Mouse (Mus musculus) liver, adult 2 months (tissue): Measurements from ENCODE around the gene Nrarp. TPM values are rescaled to one million over a fixed set of nuclear protein-coding genes. Genes with fewer than 3 reads are reported as not detected.

Source experiments
- DNase-seq: peaks from one replicate; pipeline ENCODE4 v3.0.0-alpha.2; 2011; ENCODE audit warnings: low read depth, low spot score; ENCODE audit errors: extremely low read depth
- H3K27ac ChIP-seq: fragments of 200-500 bp; replicated peaks from 2 replicates; pipeline ENCODE4 v1.5.1; 2012; ENCODE audit warnings: low read depth, mild to moderate bottlenecking, control low read depth, inconsistent platforms, low read length; ENCODE audit not compliant: insufficient read depth
- H3K27me3 ChIP-seq: fragments of 200-500 bp; 2 replicates; pipeline ENCODE4 v1.6.1; 2012; ENCODE audit warnings: mild to moderate bottlenecking, moderate library complexity, low read length, inconsistent platforms; ENCODE audit not compliant: control insufficient read depth, insufficient read depth
- H3K36me3 ChIP-seq: fragments of 200-500 bp; 2 replicates; pipeline ENCODE4 v1.6.1; 2012; ENCODE audit warnings: low read length, inconsistent platforms; ENCODE audit not compliant: control insufficient read depth, insufficient read depth
- H3K4me1 ChIP-seq: fragments of 200-500 bp; 2 replicates; pipeline ENCODE4 v1.6.1; 2011; ENCODE audit warnings: low read length; ENCODE audit not compliant: control insufficient read depth, insufficient read depth
- H3K4me3 ChIP-seq: fragments of 200-500 bp; 2 replicates; pipeline ENCODE4 v1.5.1; 2011; ENCODE audit warnings: low read depth, mild to moderate bottlenecking, control low read depth, low read length, moderate library complexity; ENCODE audit not compliant: insufficient read depth
- H3K79me2 ChIP-seq: fragments of 200-500 bp; 2 replicates; pipeline ENCODE4 v1.6.1; 2012; ENCODE audit warnings: inconsistent platforms, mild to moderate bottlenecking, low read length, moderate library complexity; ENCODE audit not compliant: control insufficient read depth, insufficient read depth
- H3K9ac ChIP-seq: fragments of 200-500 bp; 2 replicates; pipeline ENCODE4 v1.6.1; 2012; ENCODE audit warnings: low read depth, mild to moderate bottlenecking, control low read depth, inconsistent platforms, low read length
- CTCF ChIP-seq: fragments of 200-500 bp; IDR thresholded peaks from 2 replicates; pipeline ENCODE4 v1.5.1; 2011; ENCODE audit warnings: low read depth, low read length, control low read depth
- POLR2A ChIP-seq: fragments of 200-500 bp; IDR thresholded peaks from 2 replicates; pipeline ENCODE4 v1.6.1; 2011; ENCODE audit warnings: low read length, control low read depth; ENCODE audit not compliant: insufficient read depth; ENCODE audit errors: extremely low read depth
- WGBS: fragments of 180-500 bp; shearing (Covaris S2); methylation state at CpG from one replicate; pipeline ENCODE4 v1.1.7; 2018; 5-methylcytosine and 5-hydroxymethylcytosine counted together
- polyA plus RNA-seq: library from polyadenylated mRNA; depleted of rRNA; stranded (reverse); fragments of >200 nt; gene quantifications from 2 replicates; pipeline ENCODE4 v1.2.3, GENCODE M21; 2012
- total RNA-seq: library from RNA; depleted of rRNA; stranded (reverse); fragments of >200 nt; gene quantifications from 2 replicates; pipeline ENCODE4 v1.2.3, GENCODE M21; 2014

The Nrarp gene
- total and polyA plus RNA-seq, 2 experiments: 0.74 to 1.6 TPM

DNA sequence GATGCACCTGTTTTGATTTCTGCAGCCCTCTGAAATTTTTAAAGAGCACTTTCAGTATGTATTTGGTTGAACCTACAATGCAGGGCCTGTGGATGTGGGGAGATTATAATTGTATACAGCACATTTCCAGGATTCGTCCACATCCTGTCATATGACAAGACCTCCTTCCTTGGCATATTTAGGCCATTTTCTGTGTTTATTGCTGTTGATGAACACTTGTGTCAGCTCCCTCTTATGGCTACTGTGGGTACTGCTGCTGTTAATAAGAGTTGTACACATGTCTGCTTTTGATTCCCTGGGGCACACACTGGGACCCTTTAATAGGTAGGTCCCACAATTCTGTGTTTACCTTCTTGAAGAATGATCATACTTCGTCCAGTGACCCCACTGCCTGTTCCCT is 22.9 kb upstream of the Nrarp start:
- H3K4me1 ChIP-seq: peaks cover 5% of the 10 kb centered on the region; the same call in 1 of the 2 replicates
- WGBS: 72% methylated on average over 2 of the region's 2 CpGs
- no peak overlapping the region for H3K9ac ChIP-seq
- H3K27ac ChIP-seq: no peak overlapping the region
- DNase-seq: peak; percentile 57
- no peaks in the 10 kb centered on the region for H3K36me3 ChIP-seq
- H3K27me3 ChIP-seq: no peaks in the 10 kb centered on the region
- H3K4me3 ChIP-seq: no peak overlapping the region
- TF ChIP-seq POLR2A (no peak), CTCF (peak; percentile 15; the same call in 1 of the 2 replicates)
- no peaks in the 10 kb centered on the region for H3K79me2 ChIP-seq

DNA sequence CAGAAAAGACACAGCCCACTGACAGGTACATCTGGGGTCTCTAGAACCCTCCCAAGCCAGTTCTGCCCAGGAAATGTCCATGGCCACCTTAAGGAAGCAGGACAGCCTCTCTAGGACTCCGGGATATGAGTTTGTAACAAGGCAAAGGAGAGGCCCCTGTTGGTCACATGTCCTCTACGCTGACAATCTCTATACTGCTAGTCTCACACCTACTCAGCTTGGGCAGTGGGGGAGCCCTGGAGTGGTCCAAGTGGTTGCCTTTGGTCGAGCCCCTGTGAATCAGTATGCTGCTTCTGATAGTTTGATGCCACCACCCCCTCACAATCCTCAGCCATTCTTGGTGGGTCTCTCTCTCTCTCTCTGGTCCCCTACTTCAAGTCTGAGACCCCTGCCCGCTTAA is 13.1 kb upstream of the Nrarp start:
- H3K4me3 ChIP-seq: peak overlapping the region; percentile 50; the same call in 1 of the 2 replicates
- no peak overlapping the region for H3K27ac ChIP-seq
- peak overlapping the region; percentile 51 for H3K9ac ChIP-seq
- no peaks in the 10 kb centered on the region for H3K27me3 ChIP-seq
- 49% methylated on average over 4 of the region's 4 CpGs for WGBS
- H3K36me3 ChIP-seq: no peaks in the 10 kb centered on the region
- DNase-seq: no peak
- no peaks in the 10 kb centered on the region for H3K4me1 ChIP-seq
- no peaks in the 10 kb centered on the region for H3K79me2 ChIP-seq
- TF ChIP-seq CTCF (no peak), POLR2A (no peak)

DNA sequence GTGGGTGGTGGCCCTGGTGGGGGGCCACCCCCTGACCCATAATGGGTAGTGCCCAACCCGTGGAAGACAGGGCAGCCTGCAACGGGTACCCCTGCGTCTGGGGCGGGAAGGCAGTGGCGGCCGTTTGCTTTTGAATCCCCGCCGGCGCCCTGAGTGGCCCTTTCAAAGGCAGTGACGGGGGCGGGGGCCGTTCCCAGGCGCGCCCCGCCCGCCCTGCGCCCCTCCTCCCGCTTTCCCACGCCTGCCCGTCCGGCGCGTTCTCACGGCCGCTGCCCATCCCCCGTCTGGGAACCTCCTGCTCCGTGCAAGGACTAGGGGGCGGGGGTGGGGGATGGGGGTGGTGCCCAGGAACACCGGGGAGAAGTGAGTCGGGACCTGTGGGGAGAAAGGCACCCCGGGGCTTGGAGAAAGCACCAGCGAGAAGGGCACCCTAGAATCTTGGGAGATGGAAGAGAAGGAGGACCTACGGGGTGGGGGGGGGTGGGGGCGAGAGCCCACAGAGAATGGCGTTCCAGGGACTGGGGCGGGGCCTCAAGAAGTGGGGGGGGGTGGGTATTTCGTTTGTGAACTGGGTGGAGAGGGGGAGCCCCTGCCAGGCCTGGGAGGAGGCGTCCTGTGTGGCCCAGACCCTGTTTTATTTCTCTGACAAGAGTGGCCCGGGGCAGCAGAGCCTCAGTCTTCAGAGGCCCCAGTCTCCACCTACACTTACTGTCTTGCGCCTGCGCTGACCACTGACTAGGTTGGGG is 12.5 kb upstream of the Nrarp start:
- TF ChIP-seq CTCF (no peak), POLR2A (no peak)
- Histone ChIP-seq H3K27ac (no peak overlapping the region), H3K79me2 (no peaks in the 10 kb centered on the region), H3K4me3 (peak overlapping the region; percentile 50; the same call in 1 of the 2 replicates), H3K9ac (peak overlapping the region; percentile 51), H3K36me3 (no peaks in the 10 kb centered on the region), H3K4me1 (no peaks in the 10 kb centered on the region), H3K27me3 (no peaks in the 10 kb centered on the region)
- 8% methylated on average over 33 of the region's 41 CpGs for WGBS
- no peak for DNase-seq

DNA sequence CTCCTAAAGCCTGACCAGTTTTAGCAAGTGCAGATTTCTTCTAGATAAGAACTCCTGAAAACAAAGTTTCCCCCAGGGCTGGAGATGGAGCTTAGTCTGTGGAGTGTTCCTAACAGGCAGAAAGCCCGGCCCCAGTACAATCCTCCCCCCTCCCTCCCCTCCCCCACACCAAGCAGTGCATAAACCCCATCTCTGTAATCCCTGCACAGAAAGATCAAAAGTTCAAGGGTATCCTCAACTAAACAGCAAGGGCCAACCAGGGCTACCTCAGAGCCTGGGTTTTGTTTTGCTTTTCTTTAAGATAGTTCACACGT is 11.9 kb upstream of the Nrarp start:
- no peaks in the 10 kb centered on the region for H3K4me1 ChIP-seq
- H3K27ac ChIP-seq: no peak overlapping the region
- no peaks in the 10 kb centered on the region for H3K79me2 ChIP-seq
- H3K9ac ChIP-seq: no peak overlapping the region
- TF ChIP-seq CTCF: no peak
- no peak for DNase-seq
- H3K27me3 ChIP-seq: no peaks in the 10 kb centered on the region
- 41% methylated on average over 2 of the region's 2 CpGs for WGBS
- H3K36me3 ChIP-seq: no peaks in the 10 kb centered on the region
- no peak overlapping the region for H3K4me3 ChIP-seq

DNA sequence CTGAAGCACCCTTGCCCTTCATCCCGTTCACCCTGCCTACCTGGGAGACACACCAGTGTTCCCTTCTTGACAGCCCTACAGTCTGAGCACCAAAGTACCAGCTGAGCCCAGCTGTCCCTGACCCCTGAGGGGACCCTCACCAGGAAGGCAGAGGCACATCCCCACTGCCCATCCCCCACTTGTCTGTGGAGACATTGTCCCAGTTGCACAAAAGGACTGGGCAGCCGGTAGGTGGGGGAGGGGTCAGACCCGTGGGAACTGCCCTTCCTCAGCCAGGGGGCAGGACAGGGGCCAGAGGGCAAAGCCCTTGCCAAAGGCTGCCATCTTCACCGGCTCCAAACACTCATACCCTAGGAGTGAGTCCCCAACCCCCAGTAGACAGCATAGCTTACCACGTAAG is 10.8 kb upstream of the Nrarp start:
- Histone ChIP-seq H3K27me3 (no peaks in the 10 kb centered on the region), H3K9ac (no peak overlapping the region), H3K36me3 (no peaks in the 10 kb centered on the region), H3K79me2 (no peaks in the 10 kb centered on the region), H3K4me3 (no peak overlapping the region), H3K4me1 (no peaks in the 10 kb centered on the region), H3K27ac (no peak overlapping the region)
- 60% methylated on average over 5 of the region's 5 CpGs for WGBS
- TF ChIP-seq CTCF (no peak), POLR2A (no peak)
- DNase-seq: no peak

DNA sequence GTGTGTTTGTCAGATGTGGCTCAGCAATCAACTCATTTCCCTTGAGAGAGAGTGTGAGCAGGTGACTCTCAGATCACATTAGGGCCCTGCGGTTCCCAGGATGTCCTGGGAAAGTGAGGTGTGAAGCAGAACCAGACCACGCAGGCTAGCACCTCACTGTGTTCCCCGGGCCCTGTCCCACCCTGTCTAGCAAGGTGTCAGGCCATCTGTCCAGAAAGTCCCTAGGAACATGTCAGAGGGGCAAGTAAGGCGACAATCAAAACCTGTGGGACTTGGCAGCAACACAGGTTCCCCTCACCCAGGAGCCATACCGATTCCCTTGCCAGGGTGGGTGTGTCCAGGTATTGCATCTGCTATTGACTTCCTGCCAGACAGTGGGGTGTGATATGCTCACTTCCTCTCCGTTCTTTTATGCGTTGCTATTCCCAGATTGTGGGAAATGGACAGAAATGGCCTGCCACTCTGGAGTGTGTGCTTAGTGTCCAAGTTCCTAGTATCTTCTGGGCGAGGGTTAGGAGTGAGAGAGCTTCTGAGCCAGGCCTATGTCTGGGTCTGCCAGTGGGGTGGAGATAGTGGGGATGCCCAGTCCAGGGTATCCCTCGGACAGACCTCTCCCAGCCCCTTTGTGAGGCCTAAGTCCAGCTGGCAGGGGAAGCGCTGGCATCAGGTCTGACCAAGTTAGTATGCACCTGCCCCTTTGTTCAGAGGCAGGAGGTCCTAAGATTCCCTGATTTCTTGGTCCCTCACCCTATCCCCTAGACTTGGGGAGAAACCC is 10.0 kb upstream of the Nrarp start:
- Histone ChIP-seq H3K4me3 (no peak overlapping the region), H3K9ac (no peak overlapping the region), H3K27ac (no peak overlapping the region), H3K27me3 (no peaks in the 10 kb centered on the region), H3K79me2 (no peaks in the 10 kb centered on the region), H3K36me3 (no peaks in the 10 kb centered on the region), H3K4me1 (no peaks in the 10 kb centered on the region)
- WGBS: 70% methylated on average over 10 of the region's 10 CpGs
- TF ChIP-seq POLR2A (no peak), CTCF (no peak)
- no peak for DNase-seq
